Mouse (Mus musculus): ENCODE measurements around the gene Eps8l1. TPM values are rescaled to one million over a fixed set of nuclear protein-coding genes. Genes with fewer than 3 reads are reported as not detected.

The Eps8l1 gene
- polyA plus RNA-seq, 1 experiment from 2014 or later = 17.6 TPM

DNA sequence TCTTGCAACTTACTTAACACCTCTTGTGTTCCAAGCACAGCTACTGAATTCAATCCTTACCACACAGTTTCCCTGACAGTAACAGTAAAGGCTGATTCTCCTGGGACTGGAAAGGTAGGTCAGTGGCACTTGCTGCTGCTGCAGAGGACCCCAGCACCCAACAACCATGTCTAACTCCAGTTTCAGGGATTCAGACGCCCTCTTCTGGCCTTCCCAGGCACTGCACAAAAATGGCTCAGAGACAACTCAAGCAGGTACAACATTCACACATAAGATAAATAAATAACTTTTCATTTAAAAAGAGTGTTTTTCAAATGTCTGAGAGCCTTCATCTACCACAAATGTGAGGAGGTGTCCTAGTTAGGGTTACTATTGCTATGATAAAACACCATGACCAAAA lies 13.3 kb upstream of the Eps8l1 start:
- no peak for ATAC-seq (ENCODE audit: insufficient number of reproducible peaks, low FRiP score, low TSS enrichment, low read depth)

DNA sequence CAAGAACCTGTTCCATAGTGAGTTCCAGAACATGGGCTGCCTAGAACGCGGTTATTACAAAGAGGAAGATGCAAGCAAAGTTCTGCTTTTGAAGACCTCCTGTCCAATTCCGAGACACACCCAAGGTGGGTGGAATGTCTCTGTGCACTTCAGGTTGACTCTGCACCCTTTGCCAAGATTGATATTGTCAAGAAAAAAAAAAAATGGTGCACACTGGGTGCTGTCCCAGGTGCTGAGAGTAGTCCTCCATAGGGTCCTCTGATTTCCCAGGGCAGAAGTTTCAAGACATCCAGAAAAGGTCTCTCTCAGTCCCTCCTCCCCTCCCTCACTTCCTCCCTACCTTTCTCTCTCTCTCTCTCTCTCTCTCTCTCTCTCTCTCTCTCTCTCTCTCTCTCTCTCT lies 12.0 kb upstream of the Eps8l1 start:
- 84% methylated on average over 3 of the region's 3 CpGs for WGBS
- Histone ChIP-seq H3K4me3 (replicated peaks) (no peak overlapping the region), H3K9ac (no peak overlapping the region)

More for the DNA sequence above, 13.3 kb upstream of the Eps8l1 start:
- peaks cover 20% of the 10 kb centered on the region for H3K36me3 ChIP-seq
- H3K27me3 ChIP-seq = no peaks in the 10 kb centered on the region
- no peaks in the 10 kb centered on the region for H3K9me3 ChIP-seq (replicated peaks)
- peaks cover 8% of the 10 kb centered on the region for H3K4me1 ChIP-seq
- no peak overlapping the region for H3K4me3 ChIP-seq (replicated peaks)
- H3K9ac ChIP-seq = no peak overlapping the region
- no peak overlapping the region for H3K27ac ChIP-seq (replicated peaks)
- WGBS = 4% methylated on average over 1 of the region's 1 CpGs
- H3K4me2 ChIP-seq (replicated peaks) = no peak overlapping the region

DNA sequence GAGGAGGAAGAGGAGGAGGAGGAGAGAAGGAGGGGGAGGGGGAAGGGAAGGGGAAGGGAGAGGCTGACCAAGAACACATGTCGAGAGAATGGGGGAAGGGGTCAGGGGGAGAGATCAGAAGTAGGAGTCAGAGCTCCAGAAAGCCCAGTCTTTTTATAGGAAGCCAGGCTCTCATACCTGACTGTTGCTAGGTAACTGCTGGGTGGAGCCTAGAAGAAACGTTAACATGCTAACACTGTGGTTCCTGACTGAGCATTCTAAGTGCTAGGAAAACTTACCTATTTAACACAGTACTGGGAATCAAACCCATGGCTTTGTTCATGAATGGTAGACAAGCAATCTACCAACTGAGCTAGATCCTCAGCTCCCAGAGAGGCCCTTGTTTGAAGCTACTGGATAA lies 11.3 kb upstream of the Eps8l1 start:
- Histone ChIP-seq H3K27ac (replicated peaks) (no peak overlapping the region), H3K27me3 (no peaks in the 10 kb centered on the region), H3K9me3 (replicated peaks) (no peaks in the 10 kb centered on the region), H3K9ac (no peak overlapping the region), H3K4me3 (replicated peaks) (no peak overlapping the region), H3K4me1 (peaks cover 5% of the 10 kb centered on the region), H3K4me2 (replicated peaks) (no peak overlapping the region), H3K36me3 (no peaks in the 10 kb centered on the region)
- 11% methylated on average over 2 of the region's 2 CpGs for WGBS
- no peak for ATAC-seq (ENCODE audit: insufficient number of reproducible peaks, low FRiP score, low TSS enrichment, low read depth)

More for the DNA sequence above, 12.0 kb upstream of the Eps8l1 start:
- ATAC-seq (ENCODE audit: insufficient number of reproducible peaks, low FRiP score, low TSS enrichment, low read depth) = no peak
- H3K9me3 ChIP-seq (replicated peaks) = no peaks in the 10 kb centered on the region
- no peaks in the 10 kb centered on the region for H3K27me3 ChIP-seq
- peaks cover 7% of the 10 kb centered on the region for H3K36me3 ChIP-seq
- H3K4me2 ChIP-seq (replicated peaks) = no peak overlapping the region
- H3K4me1 ChIP-seq = peaks cover 8% of the 10 kb centered on the region
- no peak overlapping the region for H3K27ac ChIP-seq (replicated peaks)

DNA sequence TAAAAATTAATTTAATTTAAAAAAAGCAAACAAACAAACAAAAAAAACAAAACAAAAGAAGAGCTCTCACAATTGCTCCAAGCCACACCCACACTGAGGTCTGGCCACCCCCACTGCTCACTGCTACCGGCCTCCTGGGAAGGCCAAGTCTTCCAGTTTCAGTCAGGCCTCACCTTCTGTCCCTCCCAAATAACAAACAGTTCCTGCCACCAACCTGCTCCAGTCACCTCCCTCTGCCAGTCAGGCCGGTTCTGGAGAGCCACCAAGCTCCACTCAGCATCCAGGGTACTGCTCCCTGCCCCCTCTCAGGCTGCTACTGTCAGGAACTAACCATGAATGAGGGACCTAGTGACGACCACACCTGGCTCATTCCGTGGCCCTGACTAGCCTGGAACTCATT lies 7.8 kb upstream of the Eps8l1 start:
- ATAC-seq (ENCODE audit: insufficient number of reproducible peaks, low FRiP score, low TSS enrichment, low read depth) = 0 out of 2 replicates have a peak, but pooled peaks have one; percentile 24
- H3K27ac ChIP-seq (replicated peaks) = no peak overlapping the region; the same call in 1 of the 2 replicates
- H3K9me3 ChIP-seq (replicated peaks) = no peaks in the 10 kb centered on the region
- no peaks in the 10 kb centered on the region for H3K4me1 ChIP-seq
- H3K36me3 ChIP-seq = no peaks in the 10 kb centered on the region
- 21% methylated on average over 4 of the region's 4 CpGs for WGBS
- no peak overlapping the region for H3K4me2 ChIP-seq (replicated peaks)
- no peak overlapping the region for H3K4me3 ChIP-seq (replicated peaks)
- H3K27me3 ChIP-seq = no peaks in the 10 kb centered on the region
- H3K9ac ChIP-seq = no peak overlapping the region

DNA sequence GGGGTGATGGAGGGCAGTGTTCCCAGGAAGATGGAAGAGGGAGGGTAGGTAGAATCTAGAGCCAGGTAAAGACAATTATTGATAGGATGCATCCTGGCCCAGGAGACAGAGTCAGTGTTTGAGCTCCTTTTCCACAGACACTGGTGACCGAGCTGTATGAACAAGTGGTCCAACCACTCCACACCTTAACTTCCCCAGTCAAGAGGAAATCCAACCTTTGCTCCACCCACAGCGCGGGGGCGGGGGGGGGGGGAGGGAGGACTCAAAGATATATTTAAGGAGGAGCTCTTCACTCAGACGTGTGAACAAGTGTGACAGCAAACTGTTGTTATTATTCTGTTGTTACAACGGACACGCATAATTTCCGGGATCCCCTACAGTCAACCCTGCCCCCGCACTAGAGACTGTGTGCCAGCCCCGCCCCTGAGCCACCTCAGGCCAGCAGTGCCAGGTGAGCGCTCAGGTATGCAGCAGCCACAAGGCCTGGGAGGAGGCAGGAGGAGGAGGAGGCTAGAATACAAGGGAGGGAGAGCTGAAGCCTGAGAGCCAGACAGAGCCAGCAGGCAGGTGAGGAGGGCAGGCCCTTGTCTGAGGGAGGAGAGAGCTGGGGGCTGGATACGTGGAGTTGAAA lies 3.8 kb downstream of the Eps8l1 start:
- H3K27me3 ChIP-seq = no peaks in the 10 kb centered on the region
- no peaks in the 10 kb centered on the region for H3K9me3 ChIP-seq (replicated peaks)
- 6% methylated on average over 10 of the region's 12 CpGs for WGBS
- no peak overlapping the region for H3K4me3 ChIP-seq (replicated peaks)
- H3K4me2 ChIP-seq (replicated peaks) = peak overlapping the region; percentile 29; the same call in 1 of the 2 replicates
- H3K9ac ChIP-seq = no peak overlapping the region
- H3K4me1 ChIP-seq = no peaks in the 10 kb centered on the region; the same call in 1 of the 2 replicates
- H3K36me3 ChIP-seq = no peaks in the 10 kb centered on the region
- ATAC-seq (ENCODE audit: insufficient number of reproducible peaks, low FRiP score, low TSS enrichment, low read depth) = peak; percentile 76
- peak overlapping the region; percentile 51 for H3K27ac ChIP-seq (replicated peaks)

DNA sequence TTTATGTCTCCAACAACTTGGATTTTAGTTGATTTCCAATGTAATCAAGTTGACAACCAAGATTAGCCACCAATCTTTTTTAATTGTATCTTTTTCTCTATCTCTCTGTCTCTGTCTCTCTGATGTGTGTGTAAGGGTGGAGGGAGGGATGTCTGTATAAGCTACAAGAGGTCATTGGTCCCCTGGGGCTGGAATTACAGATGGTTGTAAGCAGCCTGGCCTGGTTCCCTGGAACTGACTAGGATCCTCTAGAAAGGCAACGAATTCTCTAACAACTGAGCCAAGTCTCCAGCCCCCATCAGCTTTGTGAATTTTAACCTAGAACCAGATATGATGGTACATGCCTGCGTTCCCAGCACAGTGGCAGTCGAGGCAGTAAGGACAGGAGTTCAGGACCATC lies 7.3 kb downstream of the Eps8l1 start:
- WGBS = 63% methylated on average over 3 of the region's 3 CpGs

DNA sequence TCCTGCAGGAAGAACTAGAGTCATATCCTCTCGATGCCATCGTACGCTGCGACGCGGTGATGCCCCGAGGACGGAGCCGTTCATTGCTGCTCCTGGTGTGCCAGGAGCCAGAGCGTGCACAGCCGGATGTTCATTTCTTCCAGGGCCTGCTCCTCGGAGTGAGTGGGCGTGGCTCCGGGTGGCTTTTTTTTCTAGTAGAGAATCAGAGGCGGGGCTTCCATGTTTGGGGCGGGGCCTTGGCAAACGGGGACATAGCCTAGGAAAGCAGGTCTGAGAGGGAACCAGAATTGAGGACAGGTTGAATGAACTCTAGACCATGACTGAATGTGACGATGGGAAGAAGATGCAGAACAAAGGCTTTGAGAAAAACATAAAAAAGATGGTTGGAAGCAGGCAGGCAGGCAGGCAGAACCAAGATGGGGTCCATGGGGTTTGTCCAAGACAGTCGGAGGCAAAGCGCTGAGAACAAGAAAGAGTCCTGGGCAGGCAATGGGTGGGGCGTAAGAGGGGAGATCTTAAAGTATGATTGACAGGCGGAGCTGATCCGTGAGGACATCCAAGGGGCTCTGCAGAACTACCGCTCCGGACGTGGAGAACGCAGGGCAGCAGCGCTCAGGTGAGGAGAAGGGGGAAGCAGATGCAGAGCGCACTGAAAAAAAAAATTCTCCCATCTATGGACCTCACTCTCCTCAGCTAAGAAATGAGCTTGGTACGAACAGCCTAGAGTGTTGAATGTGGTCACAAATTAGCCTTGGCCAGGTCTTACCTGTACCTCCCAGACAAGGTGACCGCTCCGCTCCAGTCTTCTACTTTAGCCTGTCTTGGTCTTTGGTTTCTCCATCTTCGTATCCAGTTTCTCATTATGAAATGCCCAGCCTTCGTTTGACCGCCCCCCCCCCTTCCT lies 10.1 kb downstream of the Eps8l1 start:
- Histone ChIP-seq H3K27ac (replicated peaks) (no peak overlapping the region; the same call in 1 of the 2 replicates), H3K4me3 (replicated peaks) (peak overlapping the region; percentile 41), H3K4me2 (replicated peaks) (peak overlapping the region; percentile 83), H3K27me3 (peaks cover 37% of the 10 kb centered on the region), H3K36me3 (no peaks in the 10 kb centered on the region), H3K4me1 (peaks cover 11% of the 10 kb centered on the region), H3K9ac (no peak overlapping the region), H3K9me3 (replicated peaks) (no peaks in the 10 kb centered on the region)
- 2% methylated on average over 35 of the region's 35 CpGs for WGBS
- ATAC-seq (ENCODE audit: insufficient number of reproducible peaks, low FRiP score, low TSS enrichment, low read depth) = no peak

More for the DNA sequence above, 7.3 kb downstream of the Eps8l1 start:
- peaks cover 11% of the 10 kb centered on the region for H3K4me1 ChIP-seq
- H3K27ac ChIP-seq (replicated peaks) = no peak overlapping the region
- no peaks in the 10 kb centered on the region for H3K9me3 ChIP-seq (replicated peaks)
- no peaks in the 10 kb centered on the region for H3K36me3 ChIP-seq
- H3K27me3 ChIP-seq = peaks cover 16% of the 10 kb centered on the region
- no peak for ATAC-seq (ENCODE audit: insufficient number of reproducible peaks, low FRiP score, low TSS enrichment, low read depth)
- no peak overlapping the region for H3K4me3 ChIP-seq (replicated peaks)
- H3K4me2 ChIP-seq (replicated peaks) = no peak overlapping the region
- H3K9ac ChIP-seq = no peak overlapping the region

DNA sequence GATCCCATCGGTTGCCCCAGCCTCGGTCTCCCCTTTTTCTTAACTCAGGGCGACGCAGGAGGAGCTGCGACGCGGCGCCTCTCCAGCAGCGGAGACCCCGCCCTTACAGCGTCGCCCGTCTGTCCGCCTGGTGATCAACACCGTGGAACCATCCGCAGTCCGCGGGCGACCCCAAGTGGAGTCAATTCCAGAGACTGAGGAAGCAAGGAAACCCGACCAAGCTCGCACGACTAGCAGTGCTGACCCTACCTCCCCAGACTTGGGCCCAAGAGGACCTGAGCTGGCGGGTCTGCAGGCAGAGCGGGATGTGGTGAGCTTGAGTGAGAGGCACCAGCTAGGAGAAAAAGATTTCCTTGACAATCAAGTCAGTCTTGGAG lies 10.7 kb downstream of the Eps8l1 start:
- ATAC-seq (ENCODE audit: insufficient number of reproducible peaks, low FRiP score, low TSS enrichment, low read depth) = peak; percentile 84
- WGBS = under 1% methylated on average over 24 of the region's 24 CpGs
- H3K4me2 ChIP-seq (replicated peaks) = peak overlapping the region; percentile 83
- H3K36me3 ChIP-seq = no peaks in the 10 kb centered on the region
- peaks cover 11% of the 10 kb centered on the region for H3K4me1 ChIP-seq
- H3K27ac ChIP-seq (replicated peaks) = no peak overlapping the region
- H3K27me3 ChIP-seq = peaks cover 37% of the 10 kb centered on the region
- peak overlapping the region; percentile 41 for H3K4me3 ChIP-seq (replicated peaks)
- H3K9me3 ChIP-seq (replicated peaks) = no peaks in the 10 kb centered on the region
- H3K9ac ChIP-seq = no peak overlapping the region

DNA sequence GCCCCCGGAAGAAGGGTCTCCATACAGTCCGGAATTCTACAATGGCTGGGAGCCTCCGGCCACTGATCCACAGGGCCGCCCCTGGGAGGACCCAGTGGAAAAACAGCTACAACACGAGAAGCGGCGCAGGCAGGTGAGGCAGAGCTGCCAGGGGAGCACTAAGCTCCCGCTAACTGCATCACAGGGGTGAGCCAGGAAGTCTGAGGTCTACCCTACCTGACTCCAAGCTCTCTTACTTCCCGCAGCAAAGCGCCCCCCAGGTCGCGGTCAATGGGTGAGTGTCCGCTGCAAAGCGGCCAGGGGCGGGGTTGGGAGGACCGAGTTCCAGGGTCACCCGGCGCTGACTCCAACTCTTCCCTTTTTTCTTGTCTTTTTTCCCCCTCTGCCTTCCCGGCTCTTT lies 13.5 kb downstream of the Eps8l1 start:
- no peaks in the 10 kb centered on the region for H3K9me3 ChIP-seq (replicated peaks)
- H3K36me3 ChIP-seq = no peaks in the 10 kb centered on the region
- H3K27ac ChIP-seq (replicated peaks) = no peak overlapping the region
- H3K4me1 ChIP-seq = peaks cover 22% of the 10 kb centered on the region
- H3K4me3 ChIP-seq (replicated peaks) = no peak overlapping the region
- 7% methylated on average over 18 of the region's 19 CpGs for WGBS
- ATAC-seq (ENCODE audit: insufficient number of reproducible peaks, low FRiP score, low TSS enrichment, low read depth) = no peak
- no peak overlapping the region for H3K9ac ChIP-seq
- H3K27me3 ChIP-seq = peaks cover 37% of the 10 kb centered on the region
- no peak overlapping the region for H3K4me2 ChIP-seq (replicated peaks)

DNA sequence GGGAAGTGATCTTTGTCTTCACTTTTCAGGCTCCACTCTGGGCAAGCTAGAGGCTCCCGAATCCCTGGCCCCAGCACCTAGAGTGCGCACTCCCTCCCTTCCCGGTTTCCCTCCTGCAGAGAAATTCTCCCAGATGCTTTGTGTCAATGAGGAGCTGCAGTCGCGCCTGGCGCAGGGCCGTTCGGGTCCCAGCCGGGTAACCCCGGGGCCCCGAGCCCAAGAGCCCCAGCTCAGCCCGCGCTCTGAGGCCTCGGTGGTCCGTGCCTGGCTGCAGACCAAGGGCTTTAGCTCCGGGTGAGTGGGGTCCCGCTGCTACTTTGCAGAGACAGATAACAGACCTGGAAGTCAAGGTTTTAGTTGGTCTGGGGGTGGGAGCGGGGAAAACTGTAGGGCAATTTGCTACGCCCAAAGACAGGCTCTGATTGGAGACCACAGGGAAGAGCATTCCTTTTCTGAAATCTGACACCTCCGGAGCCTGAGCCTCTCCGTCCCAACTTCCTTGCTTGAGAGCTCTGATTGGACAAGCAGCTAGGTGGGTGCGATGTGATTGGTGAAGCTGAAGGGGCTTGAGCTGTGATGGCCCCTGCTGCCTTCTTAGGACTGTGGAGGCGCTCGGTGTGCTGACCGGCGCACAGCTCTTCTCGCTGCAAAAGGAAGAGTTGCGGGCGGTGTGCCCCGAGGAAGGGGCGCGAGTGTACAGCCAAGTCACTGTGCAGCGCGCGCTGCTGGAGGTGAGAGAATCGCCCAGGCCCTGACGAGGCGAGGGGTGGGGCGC lies 17.7 kb downstream of the Eps8l1 start:
- Histone ChIP-seq H3K27me3 (peaks cover 17% of the 10 kb centered on the region), H3K27ac (replicated peaks) (peak overlapping the region; percentile 93), H3K9me3 (replicated peaks) (no peaks in the 10 kb centered on the region), H3K4me2 (replicated peaks) (peak overlapping the region; percentile 83), H3K36me3 (peaks cover 25% of the 10 kb centered on the region), H3K4me1 (peaks cover 18% of the 10 kb centered on the region), H3K9ac (peak overlapping the region; percentile 51), H3K4me3 (replicated peaks) (peak overlapping the region; percentile 55)
- under 1% methylated on average over 39 of the region's 39 CpGs for WGBS
- ATAC-seq (ENCODE audit: insufficient number of reproducible peaks, low FRiP score, low TSS enrichment, low read depth) = peak; percentile 94

DNA sequence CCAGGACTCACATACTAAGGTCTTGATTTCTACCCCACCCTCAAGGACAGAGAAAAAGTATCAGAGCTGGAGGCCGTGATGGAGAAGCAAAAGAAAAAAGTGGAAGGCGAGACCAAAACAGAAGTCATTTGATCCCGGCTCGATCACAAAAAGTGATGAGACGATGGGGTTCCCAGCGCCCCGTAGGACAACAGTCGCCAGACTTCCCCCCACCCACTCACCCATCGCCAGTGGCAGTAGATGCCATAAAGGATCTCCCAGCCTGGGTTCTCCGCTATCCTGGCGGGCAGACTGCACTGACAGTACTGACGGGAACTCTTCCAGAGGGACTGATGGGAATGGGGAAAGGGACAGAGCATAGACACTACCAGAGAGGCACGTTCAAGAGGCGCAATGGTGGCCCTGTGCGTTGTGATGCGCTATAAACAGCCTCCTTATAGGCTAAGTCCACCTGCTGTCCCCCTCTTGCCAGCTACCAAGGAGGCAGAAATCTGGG lies 18.4 kb downstream of the Eps8l1 start:
- ATAC-seq (ENCODE audit: insufficient number of reproducible peaks, low FRiP score, low TSS enrichment, low read depth) = no peak
- Histone ChIP-seq H3K4me3 (replicated peaks) (peak overlapping the region; percentile 55), H3K36me3 (peaks cover 31% of the 10 kb centered on the region), H3K27ac (replicated peaks) (peak overlapping the region; percentile 93), H3K27me3 (peaks cover 11% of the 10 kb centered on the region; the same call in 1 of the 2 replicates), H3K4me2 (replicated peaks) (peak overlapping the region; percentile 83), H3K9ac (peak overlapping the region; percentile 39; the same call in 1 of the 2 replicates), H3K4me1 (peaks cover 18% of the 10 kb centered on the region), H3K9me3 (replicated peaks) (no peaks in the 10 kb centered on the region)
- WGBS = 2% methylated on average over 16 of the region's 16 CpGs
